27 mouse cellular contexts compared by ENCODE assay signal in the genomic region with DNA sequence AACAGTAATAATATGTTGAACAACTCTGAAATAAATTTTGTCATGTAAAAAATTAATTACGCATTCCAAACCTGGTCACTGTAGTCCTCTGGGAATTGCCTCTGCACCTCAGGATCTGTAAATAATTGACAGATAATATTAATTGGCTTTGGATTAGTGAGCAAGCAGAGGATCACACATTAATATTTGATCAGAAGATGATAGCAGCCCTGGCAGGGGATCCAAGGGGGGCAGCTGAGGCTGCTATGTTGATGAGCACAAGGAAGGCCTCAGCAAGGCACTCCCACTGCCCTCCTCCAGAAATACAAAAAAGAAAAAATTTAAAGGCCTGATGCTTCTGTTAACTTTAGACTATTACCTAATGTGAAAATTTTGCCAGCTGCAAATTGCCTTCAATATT.
DNase-seq lines count a peak whose midpoint lies in the region; ATAC-seq and TF ChIP-seq lines count a peak whose summit lies in the region.
"Had no signal": no experiment of that assay in that cellular context is flagged by ENCODE, and none has a peak within 500 bp of the region (broad histone marks: within the 10 kb centered on the region; RNA-seq: fewer than 3 reads in every experiment).

No protein-coding gene starts in this region.

- H3K9ac ChIP-seq in kidney, embryonic 15.5 days = no peak overlapping the region
- H3K9ac ChIP-seq in forebrain, embryonic 12.5 days = no peak overlapping the region
- H3K9ac ChIP-seq: embryonic facial prominence, embryonic 15.5 days; heart, embryonic 12.5 days; hindbrain, embryonic 13.5 days; liver, embryonic 15.5 days; lung, embryonic 15.5 days; neural tube, embryonic 13.5 days had no signal

- no peaks in the 10 kb centered on the region for H3K27me3 ChIP-seq in kidney, embryonic 15.5 days
- no peaks in the 10 kb centered on the region for H3K27me3 ChIP-seq in forebrain, embryonic 12.5 days
- H3K27me3 ChIP-seq: embryonic facial prominence, embryonic 15.5 days; heart, embryonic 12.5 days; hindbrain, embryonic 13.5 days; liver, embryonic 15.5 days; lung, embryonic 15.5 days; neural tube, embryonic 13.5 days had no signal

- no peak for TF ChIP-seq CTCF in brain, embryonic 14.5 days (IDR thresholded peaks at IDR 0.05; ENCODE audit: borderline replicate concordance, extremely low read depth, insufficient read depth, insufficient read length)

- DNase-seq in kidney, adult 9 months = peak; percentile 70
- DNase-seq in Muller cell, postnatal 12 days (ENCODE audit: inconsistent ontology term) = peak; percentile 23
- peak; percentile 64 for DNase-seq in brain, embryonic 14.5 days (ENCODE audit: low read depth)
- peak; percentile 46 for DNase-seq in retina, embryonic 14.5 days (ENCODE audit: low spot score)
- DNase-seq: adrenal gland, adult 2 months; adrenal gland, postnatal 36 days; B cell, adult 2 months; cerebellum, adult 2 months; cerebellum, postnatal 25 days; gastrocnemius, postnatal 25 days; heart, adult 18-20 months; heart, postnatal 4 days; layer of hippocampus, adult 9-11 months; liver; right cerebral cortex, postnatal 14 days had no signal

- TF ChIP-seq POLR2A in brain, embryonic 14.5 days (IDR thresholded peaks at IDR 0.05; ENCODE audit: borderline replicate concordance, extremely low read depth, insufficient read depth, insufficient read length, poor library complexity, severe bottlenecking) = no peak

- H3K9me3 ChIP-seq in kidney, embryonic 15.5 days (replicated peaks) = no peaks in the 10 kb centered on the region
- H3K9me3 ChIP-seq in forebrain, embryonic 12.5 days = no peaks in the 10 kb centered on the region
- H3K9me3 ChIP-seq: embryonic facial prominence, embryonic 10.5 days; embryonic facial prominence, embryonic 15.5 days; heart, embryonic 12.5 days; hindbrain, embryonic 13.5 days; liver, embryonic 15.5 days; lung, embryonic 15.5 days; neural tube, embryonic 13.5 days had no signal

- no peak overlapping the region for H3K4me3 ChIP-seq in kidney, embryonic 15.5 days (replicated peaks)
- no peak overlapping the region for H3K4me3 ChIP-seq in forebrain, embryonic 12.5 days (replicated peaks)
- H3K4me3 ChIP-seq: embryonic facial prominence, embryonic 10.5 days; embryonic facial prominence, embryonic 15.5 days; heart, embryonic 12.5 days; hindbrain, embryonic 13.5 days; liver, embryonic 15.5 days; lung, embryonic 15.5 days; neural tube, embryonic 13.5 days had no signal

- H3K36me3 ChIP-seq in kidney, embryonic 15.5 days = no peaks in the 10 kb centered on the region
- no peaks in the 10 kb centered on the region for H3K36me3 ChIP-seq in forebrain, embryonic 12.5 days (replicated peaks)
- H3K36me3 ChIP-seq: embryonic facial prominence, embryonic 10.5 days; embryonic facial prominence, embryonic 15.5 days; heart, embryonic 12.5 days; hindbrain, embryonic 13.5 days; liver, embryonic 15.5 days; lung, embryonic 15.5 days; neural tube, embryonic 13.5 days had no signal

- H3K27ac ChIP-seq in kidney, embryonic 15.5 days = no peak overlapping the region
- no peak overlapping the region for H3K27ac ChIP-seq in forebrain, embryonic 12.5 days
- H3K27ac ChIP-seq: embryonic facial prominence, embryonic 10.5 days; embryonic facial prominence, embryonic 15.5 days; hindbrain, embryonic 13.5 days; liver, embryonic 15.5 days; lung, embryonic 15.5 days; neural tube, embryonic 13.5 days had no signal

- 91% methylated on average over 1 of the region's 1 CpGs for WGBS in kidney, embryonic 15.5 days
- 89% methylated on average over 1 of the region's 1 CpGs for WGBS in forebrain, embryonic 12.5 days

- H3K4me1 ChIP-seq in kidney, embryonic 15.5 days = peaks cover 5% of the 10 kb centered on the region; the same call in 1 of the 2 replicates
- H3K4me1 ChIP-seq in forebrain, embryonic 12.5 days = peaks cover 21% of the 10 kb centered on the region
- H3K4me1 ChIP-seq: heart, embryonic 12.5 days; hindbrain, embryonic 13.5 days; lung, embryonic 15.5 days had no signal

- no peak overlapping the region for H3K4me2 ChIP-seq in kidney, embryonic 15.5 days
- H3K4me2 ChIP-seq in forebrain, embryonic 12.5 days = no peak overlapping the region
- H3K4me2 ChIP-seq: embryonic facial prominence, embryonic 15.5 days; heart, embryonic 12.5 days; hindbrain, embryonic 13.5 days; liver, embryonic 15.5 days; lung, embryonic 15.5 days; neural tube, embryonic 13.5 days had no signal

- no peak for ATAC-seq in kidney, embryonic 15.5 days (replicated peaks; ENCODE audit: low FRiP score)
- no peak for ATAC-seq in forebrain, embryonic 12.5 days (ENCODE audit: low FRiP score)
- ATAC-seq: activated CD4-positive, CD25-positive, alpha-beta regulatory T cell, adult 4 months; forebrain, embryonic 14.5 days; intestine, embryonic 16.5 days had no signal
